Mouse (Mus musculus) neural tube, embryonic 14.5 days (tissue): ENCODE measurements around the gene Adh6a. TPM values are rescaled to one million over a fixed set of nuclear protein-coding genes. Genes with fewer than 3 reads are reported as not detected.

Source experiments
- ATAC-seq: fragments of 200-750 bp; cut with Nextera tagmentation; 2 replicates; pipeline ENCODE4 v1.8.0; 2017; ENCODE audit warnings: low read depth, mild to moderate bottlenecking, moderate TSS enrichment, moderate library complexity
- H3K27ac ChIP-seq: fragments of 300-500 bp; sonication (generic); 2 replicates; pipeline ENCODE4 v1.5.1; 2014; ENCODE audit warnings: low read depth, mild to moderate bottlenecking, control low read depth, low read length, moderate library complexity, mixed read lengths
- H3K27me3 ChIP-seq: fragments of 300-500 bp; sonication (generic); 2 replicates; pipeline ENCODE4 v1.6.1; 2014; ENCODE audit warnings: low read length; ENCODE audit not compliant: control insufficient read depth, insufficient read depth
- H3K36me3 ChIP-seq: fragments of 300-500 bp; sonication (generic); 2 replicates; pipeline ENCODE4 v1.6.1; 2014; ENCODE audit warnings: low read length, mixed read lengths; ENCODE audit not compliant: control insufficient read depth, insufficient read depth
- H3K4me1 ChIP-seq: fragments of 300-500 bp; sonication (generic); 2 replicates; pipeline ENCODE4 v1.6.1; 2014; ENCODE audit warnings: low read length; ENCODE audit not compliant: control insufficient read depth, insufficient read depth
- H3K4me2 ChIP-seq: fragments of 300-500 bp; sonication (generic); 2 replicates; pipeline ENCODE4 v1.6.1; 2014; ENCODE audit warnings: mild to moderate bottlenecking, low read depth, low read length, control low read depth
- H3K4me3 ChIP-seq: fragments of 300-500 bp; sonication (generic); 2 replicates; pipeline ENCODE4 v1.5.1; 2014; ENCODE audit warnings: low read depth, low read length, control low read depth, mixed read lengths
- H3K9ac ChIP-seq: fragments of 300-500 bp; sonication (generic); replicated peaks from 2 replicates; pipeline ENCODE4 v1.6.1; 2014; ENCODE audit warnings: low read depth, mild to moderate bottlenecking, control low read depth, low read length, mixed read lengths
- H3K9me3 ChIP-seq: fragments of 300-500 bp; sonication (generic); 2 replicates; pipeline ENCODE4 v1.6.1; 2016; ENCODE audit warnings: low read length; ENCODE audit not compliant: control insufficient read depth
- WGBS: fragments of 180-500 bp; shearing (Covaris S2); extraction: QIAGEN DNeasy Blood & Tissue Kit; methylation state at CpG from one replicate; pipeline ENCODE4 v1.1.7; 2014; 5-methylcytosine and 5-hydroxymethylcytosine counted together
- polyA plus RNA-seq: library from polyadenylated mRNA; unstranded; fragments of >200 nt; fragmentation: Nextera tagmentation; extraction: Ambion mirVana; gene quantifications from 2 replicates; pipeline ENCODE4 v1.2.1, GENCODE M21; 2014

The Adh6a gene
- polyA plus RNA-seq, 1 experiment from 2014 or later, result not detected

- WGBS, result 88% methylated on average over 8 of the region's 8 CpGs
- H3K9me3 ChIP-seq, result no peaks in the 10 kb centered on the region
- no peak overlapping the region for H3K27ac ChIP-seq
- no peaks in the 10 kb centered on the region for H3K4me1 ChIP-seq
- H3K4me3 ChIP-seq, result no peak overlapping the region
- H3K9ac ChIP-seq, result no peak overlapping the region
- no peaks in the 10 kb centered on the region for H3K36me3 ChIP-seq
- no peak for ATAC-seq
- H3K4me2 ChIP-seq, result no peak overlapping the region
- H3K27me3 ChIP-seq, result no peaks in the 10 kb centered on the region
Measured at GRCm38 (mm10) chr3:138309910-138310309, 3.2 kb upstream of the Adh6a start.

- Histone ChIP-seq H3K4me3 (no peak overlapping the region), H3K36me3 (no peaks in the 10 kb centered on the region), H3K27ac (no peak overlapping the region), H3K4me1 (no peaks in the 10 kb centered on the region), H3K9me3 (no peaks in the 10 kb centered on the region), H3K27me3 (no peaks in the 10 kb centered on the region), H3K4me2 (no peak overlapping the region), H3K9ac (no peak overlapping the region)
- WGBS, result 89% methylated on average over 6 of the region's 6 CpGs
- ATAC-seq, result no peak
Measured at GRCm38 (mm10) chr3:138311015-138311414, 2.1 kb upstream of the Adh6a start.

GRCm38 (mm10) chr3:138316908-138317472 lies 3.9 kb downstream of the Adh6a start:
- no peaks in the 10 kb centered on the region for H3K36me3 ChIP-seq
- no peaks in the 10 kb centered on the region for H3K4me1 ChIP-seq
- H3K27me3 ChIP-seq, result no peaks in the 10 kb centered on the region
- no peak for ATAC-seq
- H3K9me3 ChIP-seq, result no peaks in the 10 kb centered on the region
- H3K4me2 ChIP-seq, result no peak overlapping the region
- H3K4me3 ChIP-seq, result no peak overlapping the region
- no peak overlapping the region for H3K9ac ChIP-seq
- WGBS, result 85% methylated on average over 2 of the region's 2 CpGs
- no peak overlapping the region for H3K27ac ChIP-seq

- H3K9ac ChIP-seq, result no peak overlapping the region
- no peaks in the 10 kb centered on the region for H3K36me3 ChIP-seq
- no peaks in the 10 kb centered on the region for H3K9me3 ChIP-seq
- no peak overlapping the region for H3K4me2 ChIP-seq
- WGBS, result 75% methylated on average over 17 of the region's 17 CpGs
- no peaks in the 10 kb centered on the region for H3K27me3 ChIP-seq
- H3K4me1 ChIP-seq, result no peaks in the 10 kb centered on the region
- ATAC-seq, result no peak
- no peak overlapping the region for H3K4me3 ChIP-seq
- no peak overlapping the region for H3K27ac ChIP-seq
Measured at GRCm38 (mm10) chr3:138325001-138325400, 11.9 kb downstream of the Adh6a start.

GRCm38 (mm10) chr3:138325466-138325865 lies 12.4 kb downstream of the Adh6a start:
- no peak overlapping the region for H3K27ac ChIP-seq
- no peak overlapping the region for H3K4me3 ChIP-seq
- no peak for ATAC-seq
- H3K9me3 ChIP-seq, result no peaks in the 10 kb centered on the region
- H3K9ac ChIP-seq, result no peak overlapping the region
- no peaks in the 10 kb centered on the region for H3K36me3 ChIP-seq
- WGBS, result 94% methylated on average over 6 of the region's 6 CpGs
- no peaks in the 10 kb centered on the region for H3K27me3 ChIP-seq
- H3K4me2 ChIP-seq, result no peak overlapping the region
- no peaks in the 10 kb centered on the region for H3K4me1 ChIP-seq

- no peak overlapping the region for H3K9ac ChIP-seq
- no peak overlapping the region for H3K27ac ChIP-seq
- no peaks in the 10 kb centered on the region for H3K4me1 ChIP-seq
- WGBS, result 92% methylated on average over 8 of the region's 8 CpGs
- H3K27me3 ChIP-seq, result no peaks in the 10 kb centered on the region
- ATAC-seq, result no peak
- H3K4me3 ChIP-seq, result no peak overlapping the region
- H3K4me2 ChIP-seq, result no peak overlapping the region
- no peaks in the 10 kb centered on the region for H3K9me3 ChIP-seq
- H3K36me3 ChIP-seq, result no peaks in the 10 kb centered on the region
Measured at GRCm38 (mm10) chr3:138333910-138334309, 20.8 kb downstream of the Adh6a start.

- no peak for ATAC-seq
- no peaks in the 10 kb centered on the region for H3K27me3 ChIP-seq
- no peak overlapping the region for H3K4me2 ChIP-seq
- no peaks in the 10 kb centered on the region for H3K36me3 ChIP-seq
- H3K27ac ChIP-seq, result no peak overlapping the region
- H3K9me3 ChIP-seq, result no peaks in the 10 kb centered on the region
- H3K4me3 ChIP-seq, result no peak overlapping the region
- 91% methylated on average over 4 of the region's 4 CpGs for WGBS
- no peak overlapping the region for H3K9ac ChIP-seq
- no peaks in the 10 kb centered on the region for H3K4me1 ChIP-seq
Measured at GRCm38 (mm10) chr3:138334320-138334719, 21.2 kb downstream of the Adh6a start.

- Histone ChIP-seq H3K4me2 (no peak overlapping the region), H3K9ac (no peak overlapping the region), H3K27ac (no peak overlapping the region), H3K4me3 (no peak overlapping the region), H3K9me3 (no peaks in the 10 kb centered on the region), H3K4me1 (no peaks in the 10 kb centered on the region), H3K27me3 (no peaks in the 10 kb centered on the region), H3K36me3 (no peaks in the 10 kb centered on the region)
- WGBS, result 98% methylated on average over 1 of the region's 1 CpGs
- no peak for ATAC-seq
Measured at GRCm38 (mm10) chr3:138335566-138335965, 22.5 kb downstream of the Adh6a start.

GRCm38 (mm10) chr3:138336104-138336754 lies 23.1 kb downstream of the Adh6a start:
- no peak for ATAC-seq

More at GRCm38 (mm10) chr3:138336104-138336754, 23.1 kb downstream of the Adh6a start:
- no peak overlapping the region for H3K9ac ChIP-seq
- H3K9me3 ChIP-seq, result no peaks in the 10 kb centered on the region
- 57% methylated on average over 3 of the region's 3 CpGs for WGBS
- H3K4me1 ChIP-seq, result no peaks in the 10 kb centered on the region
- H3K27ac ChIP-seq, result no peak overlapping the region
- no peaks in the 10 kb centered on the region for H3K36me3 ChIP-seq
- no peaks in the 10 kb centered on the region for H3K27me3 ChIP-seq
- H3K4me3 ChIP-seq, result no peak overlapping the region
- H3K4me2 ChIP-seq, result no peak overlapping the region
